Mouse (Mus musculus) neural tube, embryonic 10.5 days (tissue): ENCODE data around the gene Pak1.
"Not testable (repeated sequence)": the region's sequence is repeated elsewhere in the genome, so short reads cannot be mapped to it uniquely, and the experiment has no call there.

Source experiments
- DNase-seq: peaks from one replicate; pipeline ENCODE4 v3.0.0-alpha.2; 2017; ENCODE audit warnings: low spot score; ENCODE audit errors: extremely low spot score

The Pak1 gene

GRCm38 (mm10) chr7:97846539-97846938 is 58.2 kb downstream of the Pak1 start:
- no peak for DNase-seq

- DNase-seq, result not testable (repeated sequence)
Observed at GRCm38 (mm10) chr7:97849557-97849956, 61.2 kb downstream of the Pak1 start.

DNA sequence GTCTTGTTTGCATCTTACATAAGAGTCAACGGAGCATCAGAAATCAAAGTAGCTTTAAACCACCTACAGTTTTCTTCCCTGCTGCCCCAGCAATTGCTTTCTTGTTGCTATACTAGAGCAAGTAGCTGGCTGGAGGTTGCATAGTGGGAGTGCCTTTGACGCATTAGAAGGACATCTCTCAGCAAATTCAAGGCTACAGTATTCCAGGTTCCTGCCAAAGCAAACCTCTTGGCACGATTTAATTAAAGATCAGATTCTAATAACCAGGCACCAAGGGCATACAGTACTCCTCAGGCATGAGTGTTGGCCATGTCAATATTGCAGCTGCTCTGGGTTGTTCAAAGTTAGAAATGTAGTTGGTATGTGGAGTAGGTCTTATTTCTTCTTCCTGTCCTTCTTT is 62.0 kb downstream of the Pak1 start:
- DNase-seq, result no peak

GRCm38 (mm10) chr7:97863512-97863911 is 75.2 kb downstream of the Pak1 start:
- DNase-seq, result no peak

- no peak for DNase-seq
Observed at GRCm38 (mm10) chr7:97864531-97864930, 76.2 kb downstream of the Pak1 start.

- no peak for DNase-seq
Observed at GRCm38 (mm10) chr7:97867866-97868265, 79.5 kb downstream of the Pak1 start.

- DNase-seq, result no peak
Observed at GRCm38 (mm10) chr7:97868766-97869165, 80.4 kb downstream of the Pak1 start.

DNA sequence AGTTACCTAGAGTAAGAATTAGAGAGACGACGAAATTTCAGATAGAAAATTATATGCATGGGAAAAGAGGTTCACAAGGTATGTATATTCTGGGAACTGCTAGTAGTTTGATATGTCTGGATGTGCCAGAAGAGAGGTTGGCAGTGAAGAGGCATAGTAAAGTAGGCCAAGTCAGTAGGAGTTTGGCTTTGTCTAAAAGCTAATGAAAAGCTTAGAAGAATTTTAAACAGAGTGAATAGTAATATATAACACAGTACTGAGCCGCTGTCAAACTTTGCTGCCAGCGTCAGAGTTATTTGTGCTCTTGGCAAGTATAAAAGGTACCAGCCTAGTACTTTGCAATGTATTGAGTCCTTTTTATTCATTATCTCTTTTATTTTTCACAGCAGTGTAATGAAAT is 84.1 kb downstream of the Pak1 start:
- DNase-seq, result no peak

DNA sequence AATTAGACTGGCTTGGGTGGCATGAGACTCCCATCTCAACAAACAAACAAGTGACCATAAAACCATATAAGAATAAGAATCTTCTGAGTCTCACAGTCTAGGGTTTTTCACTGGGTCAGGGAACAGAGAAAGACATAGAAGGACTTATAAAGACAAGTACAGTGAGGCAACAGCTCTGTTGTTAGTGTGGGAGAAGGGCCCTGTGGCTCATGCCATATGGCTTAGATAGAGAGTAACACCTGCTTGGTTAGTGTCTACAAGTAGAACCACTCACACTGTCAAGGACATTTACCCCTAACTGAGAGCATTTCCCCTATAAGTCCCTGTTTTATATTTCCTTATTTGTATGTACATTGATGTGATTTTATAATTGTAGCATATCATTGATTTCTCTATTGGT is 85.0 kb downstream of the Pak1 start:
- no peak for DNase-seq

DNA sequence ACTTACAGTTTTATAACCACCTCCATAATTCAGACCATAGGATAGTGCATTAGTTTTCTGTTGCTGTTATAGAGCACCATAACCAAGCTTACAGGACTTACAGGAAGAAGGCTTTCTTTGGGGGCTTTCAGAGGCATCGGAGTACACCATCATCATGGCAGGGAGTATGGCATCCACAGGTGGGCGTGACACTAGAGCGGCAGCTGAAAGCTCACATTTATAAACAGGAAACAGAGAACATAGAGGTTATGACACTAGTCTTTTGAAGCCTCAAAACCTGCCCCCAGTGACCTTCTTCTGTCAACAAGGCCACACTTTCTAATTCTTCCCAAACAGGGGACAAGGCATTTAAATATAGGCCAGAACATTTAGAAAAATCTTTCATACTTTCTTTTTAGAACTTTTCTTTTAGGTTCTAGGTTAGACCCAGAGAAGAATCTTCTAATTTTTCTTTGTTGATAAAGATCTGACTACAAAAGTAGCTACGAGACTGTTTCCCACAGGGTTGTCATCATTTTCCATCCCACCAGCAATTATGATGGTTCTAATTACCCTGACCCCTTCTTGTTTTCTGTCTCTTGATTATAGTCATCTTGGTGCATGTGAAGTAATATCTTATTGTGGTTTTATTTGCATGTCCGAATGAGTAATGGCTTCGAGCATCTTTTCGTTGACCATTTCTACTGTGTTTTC is 89.7 kb downstream of the Pak1 start:
- DNase-seq, result no peak

DNA sequence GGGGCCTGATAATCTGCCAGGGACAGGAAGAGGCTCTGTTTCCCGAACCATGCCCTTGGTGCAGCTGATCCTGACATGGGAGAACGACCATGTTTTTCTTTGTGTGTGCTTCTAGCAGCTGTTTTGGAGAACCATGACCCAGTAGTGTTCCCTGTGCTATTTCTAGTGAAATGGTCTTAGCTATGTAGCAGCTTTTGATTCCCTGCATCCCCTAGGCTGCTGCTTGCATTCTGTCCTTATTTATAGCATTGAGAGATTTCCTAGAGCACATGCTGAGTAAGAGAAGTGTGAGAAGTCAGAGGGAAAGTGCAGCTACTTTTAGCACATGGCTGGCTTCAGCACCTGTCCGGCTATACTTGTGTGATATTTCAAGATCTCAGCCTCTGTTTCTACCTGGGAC is 123.3 kb downstream of the Pak1 start:
- no peak for DNase-seq

- no peak for DNase-seq
Observed at GRCm38 (mm10) chr7:97914833-97915516, 126.6 kb downstream of the Pak1 start.

DNA sequence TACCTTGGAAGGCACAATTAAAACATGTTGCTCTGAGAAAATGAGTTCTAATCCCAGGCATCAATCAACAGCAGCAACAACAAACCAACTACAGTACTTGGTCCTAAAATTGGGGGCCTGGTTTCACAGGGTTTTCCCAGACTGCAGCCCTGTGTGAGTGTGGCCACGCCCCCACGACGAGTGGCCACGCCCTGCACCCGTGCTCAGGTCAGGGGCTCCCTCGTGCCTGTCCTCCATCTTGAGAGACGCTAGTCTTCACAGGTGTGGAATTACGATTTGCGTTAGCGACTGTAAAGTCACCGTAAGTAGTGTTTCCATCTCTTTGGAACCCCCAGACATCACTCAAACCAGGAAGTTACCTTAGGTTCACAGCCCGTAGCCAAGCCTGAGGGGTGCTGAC is 131.4 kb downstream of the Pak1 start, which contains the start of gene Gdpd4:
Gdpd4 (plus strand) TSS at position 214 of the 400 bp plus-strand sequence.
- DNase-seq, result no peak

GRCm38 (mm10) chr7:97925819-97926218 is 137.5 kb downstream of the Pak1 start:
- no peak for DNase-seq

DNA sequence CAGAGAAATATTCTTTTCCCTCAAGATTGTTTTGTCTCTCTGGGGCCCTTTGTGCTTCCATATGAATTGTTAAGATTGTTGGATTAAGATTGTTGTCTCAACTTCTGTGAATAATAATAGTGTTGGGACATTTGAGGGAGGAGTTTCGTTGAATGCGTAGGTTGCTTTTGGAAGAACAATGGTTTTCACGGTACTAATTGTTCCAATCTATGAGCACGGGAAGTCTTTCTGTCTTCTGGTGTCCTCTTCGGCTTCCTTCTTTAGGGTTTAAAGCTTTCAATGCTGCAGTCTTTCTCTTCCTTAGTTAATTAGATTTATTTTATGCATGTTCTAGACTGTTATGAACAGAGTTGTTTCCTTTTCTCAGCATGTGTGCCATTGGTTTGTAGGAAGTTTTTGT is 138.6 kb downstream of the Pak1 start:
- no peak for DNase-seq

- no peak for DNase-seq
Observed at GRCm38 (mm10) chr7:97944485-97944884, 156.1 kb downstream of the Pak1 start.
